Mouse (Mus musculus) CD8-positive naive resting alpha-beta T cell, adult 2 months (primary cell): ENCODE results near the gene Lrrc20.

ENCODE experiments used
- DNase-seq, 2 experiments: peaks; one replicate each; pipeline ENCODE4 v3.0.0; 2022; ENCODE audit warnings: low read depth in 2 of 2, low spot score in 2 of 2

Lrrc20 gene

DNA sequence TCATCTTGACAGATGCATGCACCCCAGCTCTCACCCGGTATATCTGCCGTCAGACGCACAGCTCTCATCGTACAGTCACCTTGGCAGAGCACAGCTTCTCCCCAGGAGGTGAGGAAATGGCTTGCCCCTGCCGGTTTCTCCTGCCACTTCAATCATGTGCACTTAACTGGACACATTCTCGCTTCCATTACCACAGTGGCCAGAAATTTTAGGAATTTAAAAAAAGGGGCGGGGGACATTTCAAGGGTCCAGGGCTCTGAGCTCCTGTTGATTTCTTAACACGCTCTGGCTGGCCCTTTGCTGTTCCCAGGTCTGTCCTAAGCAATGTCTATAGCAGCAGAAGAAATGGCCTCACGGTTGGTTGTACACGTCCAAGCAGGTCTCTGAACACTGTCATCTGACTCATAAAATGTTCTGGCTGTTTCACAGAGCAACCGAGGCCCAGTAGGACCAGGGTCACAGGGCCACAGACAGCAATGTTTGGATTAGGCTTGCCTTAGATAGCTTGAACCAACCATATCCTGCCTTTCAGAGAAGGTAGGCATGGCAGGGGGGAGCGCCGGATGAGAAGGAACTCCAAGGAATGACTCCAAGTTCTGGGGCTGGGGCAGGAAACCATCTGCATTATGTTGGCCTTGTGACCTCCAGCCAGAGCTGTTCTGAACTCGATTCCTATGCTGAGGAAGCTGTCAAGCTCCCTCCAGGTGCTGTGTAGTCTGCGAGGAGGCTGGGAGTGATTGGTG is 151.8 kb downstream of the Lrrc20 start:
- DNase-seq = no peak

GRCm38 (mm10) chr10:61627938-61628250 is 152.3 kb downstream of the Lrrc20 start:
- DNase-seq = no peak
